In the genomic region with DNA sequence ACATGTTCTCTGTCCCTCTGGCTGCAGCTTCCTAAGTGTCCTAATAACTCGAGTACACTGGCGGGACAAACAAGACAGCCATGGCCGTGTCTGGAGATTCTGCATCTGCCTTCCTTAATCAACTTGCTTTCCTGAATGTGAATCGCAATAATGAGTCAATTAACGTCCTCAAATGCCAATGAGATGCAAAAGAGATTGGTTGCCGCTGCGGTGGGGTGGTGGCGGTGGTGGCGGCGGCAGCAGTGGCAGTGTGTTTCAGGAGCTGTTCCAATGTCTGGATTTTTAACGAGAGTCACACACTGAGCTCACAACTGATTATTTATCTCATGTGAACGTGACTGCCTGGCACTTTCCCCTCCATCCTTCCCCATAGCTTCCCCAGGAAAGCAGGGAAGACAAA, we compare ENCODE assay signal across 15 mouse cellular contexts.
A peak's percentile ranks its signal among the peaks of the same experiment; 100 is the strongest.
DNase-seq lines count a peak whose midpoint lies in the region; ATAC-seq lines count a peak whose summit lies in the region.
"Had no signal": no experiment of that assay in that cellular context is flagged by ENCODE, and none has a peak within 500 bp of the region (broad histone marks: within the 10 kb centered on the region; RNA-seq: fewer than 3 reads in every experiment).

No protein-coding gene starts in this region.

- peak; percentile 41; the same call in 1 of the 2 replicates for ATAC-seq in midbrain, embryonic 12.5 days (ENCODE audit: low FRiP score, low read depth)
- ATAC-seq in forebrain, embryonic 15.5 days (replicated peaks), result peak; percentile 89
- no peak for ATAC-seq in midbrain, embryonic 14.5 days (ENCODE audit: low FRiP score, low TSS enrichment)
- ATAC-seq: liver, postnatal 0 days had no signal

- no peaks in the 10 kb centered on the region for H3K9me3 ChIP-seq in midbrain, embryonic 12.5 days
- no peaks in the 10 kb centered on the region for H3K9me3 ChIP-seq in midbrain, embryonic 10.5 days (replicated peaks)
- H3K9me3 ChIP-seq in forebrain, embryonic 15.5 days, result no peaks in the 10 kb centered on the region
- no peaks in the 10 kb centered on the region for H3K9me3 ChIP-seq in midbrain, embryonic 14.5 days (ENCODE audit: control insufficient read depth, low read length)
- H3K9me3 ChIP-seq: heart, embryonic 15.5 days; kidney, embryonic 15.5 days had no signal

- no peaks in the 10 kb centered on the region for H3K27me3 ChIP-seq in midbrain, embryonic 12.5 days
- no peaks in the 10 kb centered on the region for H3K27me3 ChIP-seq in midbrain, embryonic 10.5 days (ENCODE audit: low read depth, poor library complexity, severe bottlenecking)
- H3K27me3 ChIP-seq in forebrain, embryonic 15.5 days, result no peaks in the 10 kb centered on the region
- no peaks in the 10 kb centered on the region for H3K27me3 ChIP-seq in midbrain, embryonic 14.5 days (ENCODE audit: control insufficient read depth, insufficient read depth, low read length)
- H3K27me3 ChIP-seq: CH12.LX; heart, embryonic 15.5 days; kidney, embryonic 15.5 days had no signal

- H3K27ac ChIP-seq in midbrain, embryonic 12.5 days (replicated peaks), result no peak overlapping the region
- no peak overlapping the region for H3K27ac ChIP-seq in midbrain, embryonic 10.5 days (replicated peaks)
- H3K27ac ChIP-seq in forebrain, embryonic 15.5 days (replicated peaks), result peak overlapping the region; percentile 79
- no peak overlapping the region for H3K27ac ChIP-seq in midbrain, embryonic 14.5 days (replicated peaks; ENCODE audit: low read depth, low read length)
- H3K27ac ChIP-seq: heart, embryonic 15.5 days; kidney, embryonic 15.5 days; macrophage had no signal

- no peak overlapping the region for H3K4me2 ChIP-seq in midbrain, embryonic 12.5 days (replicated peaks)
- peak overlapping the region; percentile 32 for H3K4me2 ChIP-seq in forebrain, embryonic 15.5 days (replicated peaks)
- H3K4me2 ChIP-seq in midbrain, embryonic 14.5 days (ENCODE audit: low read length), result peak overlapping the region; percentile 31
- H3K4me2 ChIP-seq: heart, embryonic 15.5 days; kidney, embryonic 15.5 days had no signal

- no peaks in the 10 kb centered on the region for H3K36me3 ChIP-seq in midbrain, embryonic 12.5 days
- H3K36me3 ChIP-seq in midbrain, embryonic 10.5 days, result no peaks in the 10 kb centered on the region
- no peaks in the 10 kb centered on the region for H3K36me3 ChIP-seq in forebrain, embryonic 15.5 days
- H3K36me3 ChIP-seq in midbrain, embryonic 14.5 days (ENCODE audit: control insufficient read depth, insufficient read depth, low read length), result no peaks in the 10 kb centered on the region
- H3K36me3 ChIP-seq: heart, embryonic 15.5 days; kidney, embryonic 15.5 days had no signal

- H3K4me1 ChIP-seq in midbrain, embryonic 12.5 days, result peaks cover 4% of the 10 kb centered on the region; the same call in 1 of the 2 replicates
- no peaks in the 10 kb centered on the region for H3K4me1 ChIP-seq in midbrain, embryonic 10.5 days
- peaks cover 27% of the 10 kb centered on the region for H3K4me1 ChIP-seq in forebrain, embryonic 15.5 days
- no peaks in the 10 kb centered on the region for H3K4me1 ChIP-seq in midbrain, embryonic 14.5 days (ENCODE audit: control insufficient read depth, insufficient read depth, low read length)
- H3K4me1 ChIP-seq: heart, embryonic 15.5 days; kidney, embryonic 15.5 days had no signal

- H3K4me3 ChIP-seq in midbrain, embryonic 12.5 days, result no peak overlapping the region
- H3K4me3 ChIP-seq in midbrain, embryonic 10.5 days, result no peak overlapping the region
- H3K4me3 ChIP-seq in forebrain, embryonic 15.5 days, result peak overlapping the region; percentile 12; the same call in 1 of the 2 replicates
- no peak overlapping the region for H3K4me3 ChIP-seq in midbrain, embryonic 14.5 days (replicated peaks; ENCODE audit: low read depth, low read length)
- H3K4me3 ChIP-seq: heart, embryonic 15.5 days; kidney, embryonic 15.5 days had no signal

- DNase-seq in midbrain, embryonic 10.5 days (ENCODE audit: low spot score), result no peak
- peak; percentile 49 for DNase-seq in midbrain, embryonic 14.5 days
- peak; percentile 71 for DNase-seq in retina, postnatal 1 day
- no peak for DNase-seq in gastrocnemius, postnatal 4 days (ENCODE audit: low spot score in 2 of 2)
- no peak for DNase-seq in B cell, adult 2 months
- DNase-seq: adrenal gland, postnatal 25 days; cerebellum, adult 9-11 months; liver, postnatal 0 days; right cerebral cortex, adult 18-20 months had no signal

- WGBS in midbrain, embryonic 12.5 days, result 59% methylated on average over 12 of the region's 12 CpGs
- WGBS in midbrain, embryonic 10.5 days, result 71% methylated on average over 12 of the region's 12 CpGs
- 8% methylated on average over 12 of the region's 12 CpGs for WGBS in forebrain, embryonic 15.5 days
- WGBS in midbrain, embryonic 14.5 days, result 42% methylated on average over 12 of the region's 12 CpGs

- H3K9ac ChIP-seq in midbrain, embryonic 12.5 days (replicated peaks), result no peak overlapping the region
- H3K9ac ChIP-seq in forebrain, embryonic 15.5 days (replicated peaks), result peak overlapping the region; percentile 11; the same call in 1 of the 2 replicates
- no peak overlapping the region for H3K9ac ChIP-seq in midbrain, embryonic 14.5 days (replicated peaks; ENCODE audit: low read length)
- H3K9ac ChIP-seq: heart, embryonic 15.5 days; kidney, embryonic 15.5 days; liver, postnatal 0 days had no signal

Comparison
In these comparisons a context has a peak if more than half of its experiments do, and no peak if none do; other contexts are left out.
1. DNase-seq: peak in midbrain, embryonic 14.5 days (single experiment) and retina, postnatal 1 day (single experiment); none in midbrain, embryonic 10.5 days (single experiment), gastrocnemius, postnatal 4 days (0 of 2) and B cell, adult 2 months (0 of 2).